Mouse (Mus musculus) gastrocnemius, postnatal 14 days (tissue): ENCODE measurements around the gene Lrrc49. TPM values are rescaled to one million over a fixed set of nuclear protein-coding genes. Genes with fewer than 3 reads are reported as not detected.

Experiments
- DNase-seq: peaks from one replicate; pipeline ENCODE4 v3.0.0; 2021; ENCODE audit warnings: mixed read lengths
- intact Hi-C: fragments of 180-260 bp; cut with DNase I; formaldehyde crosslinking; loops from one replicate; pipeline ENCODE4 v1.15.1; 2025; ENCODE audit warnings: low total_unique reads
- total RNA-seq, 2 experiments: library from RNA; stranded (reverse); gene quantifications; 2 replicates each; pipeline ENCODE4 v1.2.3; 2021

The Lrrc49 gene
- total RNA-seq, 2 experiments from 2014 or later: 3.4 to 3.5 TPM

DNA sequence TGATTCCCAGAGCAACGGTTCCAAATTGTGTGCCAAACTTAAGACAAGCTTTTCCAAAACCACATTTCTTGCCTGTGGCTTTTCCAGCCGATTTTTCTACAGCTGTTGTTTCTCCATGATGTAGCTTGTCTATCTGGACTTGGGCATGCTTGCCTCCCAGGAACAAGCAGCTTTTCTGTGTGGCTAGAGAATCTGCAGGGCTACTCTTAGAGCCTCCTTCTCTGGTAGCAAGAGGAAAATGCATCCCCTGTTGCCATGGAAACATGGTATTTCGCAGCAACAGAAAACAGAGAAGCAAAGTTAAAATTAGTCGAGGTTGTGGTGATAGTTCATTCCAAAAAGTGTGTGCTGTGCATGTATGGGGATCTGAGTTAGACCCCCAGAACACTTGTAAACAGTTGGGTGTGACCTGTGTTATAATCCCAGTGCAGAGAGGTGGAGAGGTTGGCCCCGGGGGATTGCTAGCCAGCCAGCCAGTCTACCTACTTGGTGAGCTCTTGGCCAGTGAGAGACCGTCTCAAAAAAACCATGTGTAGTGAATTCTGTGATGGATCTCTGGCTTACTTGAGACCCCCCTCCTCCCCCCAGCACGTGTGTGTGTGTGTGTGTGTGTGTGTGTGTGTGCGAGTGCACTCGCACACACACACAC lies 126.2 kb downstream of the Lrrc49 start:
- intact Hi-C loops: no loop called here
- DNase-seq: no peak

DNA sequence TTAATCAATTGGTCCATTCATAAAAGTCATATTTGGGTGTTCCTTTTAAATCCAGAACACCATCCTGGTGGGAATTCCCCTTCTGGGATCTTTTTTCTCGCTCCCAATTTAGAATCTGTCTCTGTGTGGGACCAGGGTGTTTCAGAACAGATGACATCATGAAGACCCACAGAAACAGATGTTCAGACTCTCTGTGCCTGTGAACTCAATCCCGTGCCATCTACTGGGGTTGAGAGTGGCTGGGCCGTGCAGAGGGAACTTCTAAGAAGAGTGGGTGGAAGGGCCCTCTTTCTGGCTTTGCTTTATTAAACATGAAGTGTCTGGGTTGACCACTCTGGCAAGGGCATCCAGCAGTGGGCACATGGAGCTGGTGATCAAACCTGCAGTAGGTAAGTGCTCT lies 129.5 kb downstream of the Lrrc49 start:
- DNase-seq: no peak
- intact Hi-C loops: no loop called here

DNA sequence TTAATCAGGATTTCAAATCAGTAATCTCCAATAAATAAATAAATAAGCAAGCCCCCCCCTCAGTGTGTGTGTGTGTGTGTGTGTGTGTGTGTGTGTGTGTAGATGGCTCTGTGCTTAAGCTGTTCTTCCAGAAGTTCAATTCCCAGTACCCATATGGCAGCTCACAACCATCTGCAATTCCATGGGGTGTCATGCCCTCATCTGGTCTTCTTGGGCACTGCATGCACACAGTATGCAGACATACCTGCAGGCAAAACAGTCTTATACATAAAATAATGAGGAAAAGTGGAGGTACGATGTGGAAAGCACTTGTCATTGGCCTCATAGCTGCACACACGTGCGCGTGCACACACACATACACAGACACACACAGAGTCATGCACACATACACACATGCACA lies 136.7 kb downstream of the Lrrc49 start:
- DNase-seq: no peak
- intact Hi-C loops: no loop called here

DNA sequence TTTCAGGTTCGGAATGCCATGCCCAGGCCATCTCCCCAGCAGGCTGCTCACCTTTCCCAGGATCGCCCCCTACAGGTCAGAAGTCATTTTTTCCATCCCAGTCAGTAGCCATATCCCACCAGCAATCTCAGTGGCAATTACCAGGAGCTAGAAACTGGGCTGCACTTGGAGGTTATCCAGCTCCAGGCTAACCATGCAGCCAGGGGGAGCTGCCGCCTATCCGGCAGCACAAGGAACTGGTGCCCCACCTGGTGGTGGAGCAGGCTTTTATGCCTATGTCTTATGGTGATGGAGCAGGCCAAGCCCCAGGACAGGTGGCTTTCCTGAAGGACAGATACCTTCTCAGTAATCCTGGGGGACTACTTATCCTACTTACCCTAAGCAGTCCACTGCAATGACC lies 139.8 kb downstream of the Lrrc49 start:
- peak; percentile 19 for DNase-seq
- intact Hi-C loops: no loop called here

- no peak for DNase-seq
- intact Hi-C loops: no loop called here
These were observed 141.8 kb downstream of the Lrrc49 start for GRCm38 (mm10) chr9:60546169-60546568.

DNA sequence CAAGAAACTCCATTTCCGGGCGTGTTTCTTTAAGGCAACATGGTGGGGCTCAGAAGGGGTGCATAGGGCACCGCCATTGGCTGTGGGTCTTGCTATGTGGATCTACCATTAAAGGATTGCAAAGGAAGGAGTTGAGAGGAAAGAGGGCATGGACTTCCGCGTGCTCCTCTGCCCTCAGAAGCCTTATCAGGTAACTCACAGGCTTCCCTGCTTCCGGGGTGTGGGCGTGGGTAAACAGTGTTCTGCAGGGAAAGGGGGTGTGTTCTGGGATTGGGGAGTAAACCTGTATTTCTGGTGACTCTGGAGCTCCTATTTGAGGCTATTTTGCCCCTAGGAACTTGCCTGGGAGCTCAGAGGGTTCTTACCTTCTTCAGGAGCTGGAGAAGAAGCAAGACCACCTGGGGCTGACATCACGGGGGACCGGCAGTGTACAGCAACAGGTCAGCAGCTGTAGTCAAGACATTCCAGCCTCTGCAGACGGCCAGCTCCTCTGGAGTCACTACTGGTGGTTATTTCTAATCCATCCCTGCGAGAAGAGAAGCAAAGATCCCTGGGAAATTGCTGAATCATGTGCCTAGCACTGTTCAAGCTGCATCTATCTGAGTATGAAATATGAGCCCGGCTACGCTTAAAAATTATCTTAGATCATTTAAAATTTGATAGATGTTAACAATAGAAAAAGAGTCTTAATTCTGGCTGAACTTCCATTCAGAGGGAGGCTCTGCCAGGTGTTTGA lies 142.4 kb downstream of the Lrrc49 start:
- intact Hi-C loops: no loop called here
- no peak for DNase-seq

DNA sequence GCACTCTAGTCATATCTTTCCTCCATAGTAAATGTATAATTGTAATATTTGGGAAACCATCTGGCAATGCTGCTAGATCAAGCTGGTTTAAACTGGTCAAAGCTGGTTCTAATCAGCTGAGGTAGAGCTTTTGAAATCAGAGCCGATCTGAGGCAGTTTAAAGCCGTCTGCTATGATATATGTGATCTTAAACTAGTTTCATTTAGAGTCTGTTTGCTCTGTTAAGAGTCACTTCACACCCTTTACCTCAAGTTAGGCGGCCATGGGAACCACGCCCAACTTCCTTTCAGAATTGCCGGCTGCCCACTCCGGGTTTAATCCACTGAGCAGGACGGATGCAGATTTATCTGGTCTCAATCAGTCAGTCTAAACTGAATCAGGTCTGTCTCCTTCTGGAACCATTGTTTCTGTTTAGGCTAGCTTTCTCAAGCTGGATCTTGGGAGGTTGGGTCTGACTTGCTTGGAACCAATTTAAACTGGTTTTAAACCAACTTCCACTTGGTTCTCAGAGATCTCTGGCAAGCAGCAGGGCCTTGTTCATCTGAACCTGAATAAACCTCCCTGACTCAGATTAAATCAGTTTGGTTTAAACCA lies 144.4 kb downstream of the Lrrc49 start:
- intact Hi-C loops: no loop called here
- DNase-seq: no peak

GRCm38 (mm10) chr9:60530310-60530709 lies 157.6 kb downstream of the Lrrc49 start:
- no peak for DNase-seq
- intact Hi-C loops: no loop called here

DNA sequence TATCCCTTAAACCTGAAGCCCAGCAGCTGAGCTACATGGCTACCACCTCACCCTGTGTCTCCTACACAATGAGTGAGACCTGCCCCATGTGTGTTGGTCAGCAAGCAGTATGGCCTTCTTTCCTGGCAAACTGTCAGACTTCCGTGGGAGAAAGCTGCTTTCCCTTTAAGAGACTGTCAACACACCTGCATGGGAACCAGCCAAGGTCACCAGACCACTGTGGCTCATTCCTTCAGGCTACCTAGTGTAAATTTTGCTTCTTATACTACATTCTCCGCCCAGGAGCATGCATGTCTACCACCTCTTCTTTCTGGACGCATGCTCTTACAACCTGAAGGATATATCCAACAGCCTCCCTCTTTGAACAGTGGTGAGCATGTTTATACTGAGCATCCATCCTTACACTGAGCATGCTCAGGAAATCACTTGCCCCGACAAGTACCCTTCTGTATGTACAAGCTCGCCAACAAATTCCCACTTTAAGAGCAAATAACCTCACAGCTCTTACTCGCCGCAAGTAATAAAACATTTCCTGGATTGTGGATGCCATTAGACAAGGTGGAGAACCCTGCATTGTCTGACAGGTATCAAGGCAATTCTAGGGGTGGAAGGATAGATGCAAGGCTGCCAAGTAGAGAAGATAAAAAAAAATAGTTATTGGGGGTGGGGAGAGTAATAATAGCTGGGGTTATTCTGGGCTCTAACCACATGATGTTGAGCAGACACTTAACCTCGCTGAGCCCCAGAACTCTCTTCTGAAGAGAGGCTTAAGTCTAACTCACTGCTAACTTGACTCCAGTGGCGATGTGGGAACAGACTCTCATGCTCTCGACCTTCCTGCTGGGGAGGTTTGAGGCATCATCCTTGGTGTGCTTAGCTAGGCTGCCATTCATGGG lies 158.4 kb downstream of the Lrrc49 start:
- intact Hi-C loops: loop anchor here (10.0 kb wide), 1 partner anchor 255 kb away; no protein-coding TSS in a partner anchor
- DNase-seq: no peak

DNA sequence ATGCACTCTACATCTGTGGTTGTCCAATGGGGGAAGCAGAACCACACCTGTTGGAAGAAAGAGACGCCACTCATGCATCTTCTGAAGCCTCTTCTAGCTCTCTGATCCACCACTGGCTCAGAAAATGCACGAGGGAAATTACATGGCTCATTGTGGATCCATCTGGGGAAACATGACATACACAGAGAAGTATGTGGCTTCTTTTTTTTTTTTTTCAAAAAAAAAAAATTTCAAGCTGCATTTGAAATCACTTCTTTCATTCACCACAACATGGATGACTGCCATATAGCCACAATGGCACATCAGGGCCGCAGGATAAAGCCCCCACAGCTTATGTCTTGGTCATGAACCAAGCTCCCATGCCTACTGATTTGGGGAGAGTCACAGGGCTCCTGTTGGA lies 159.7 kb downstream of the Lrrc49 start:
- intact Hi-C loops: loop anchor here (10.0 kb wide), 1 partner anchor 253 kb away; no protein-coding TSS in a partner anchor
- no peak for DNase-seq

DNA sequence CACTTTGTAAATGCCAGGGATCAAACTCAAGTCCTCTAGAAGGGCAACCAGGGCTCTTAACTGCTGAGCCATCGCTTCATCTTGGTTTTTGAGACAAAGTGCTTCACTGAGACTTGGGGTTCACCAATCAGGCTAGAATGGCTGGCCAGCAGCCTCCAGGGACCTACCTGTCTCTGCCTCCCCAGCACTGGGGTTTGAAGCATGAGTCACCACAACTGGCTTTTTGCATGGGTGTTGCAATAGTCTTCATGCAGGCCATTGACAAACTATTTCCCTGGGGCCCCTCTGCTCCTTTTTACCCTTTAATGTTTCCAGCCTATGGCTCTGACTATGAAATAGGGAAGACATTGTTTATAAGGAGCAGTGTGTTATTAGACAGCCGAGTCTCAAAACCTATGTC lies 160.1 kb downstream of the Lrrc49 start:
- intact Hi-C loops: loop anchor here (10.0 kb wide), 1 partner anchor 253 kb away; no protein-coding TSS in a partner anchor
- DNase-seq: no peak

GRCm38 (mm10) chr9:60527051-60527450 lies 160.9 kb downstream of the Lrrc49 start:
- intact Hi-C loops: loop anchor here (10.0 kb wide), 1 partner anchor 252 kb away; no protein-coding TSS in a partner anchor
- DNase-seq: no peak

GRCm38 (mm10) chr9:60526195-60526594 lies 161.8 kb downstream of the Lrrc49 start:
- intact Hi-C loops: loop anchor here (10.0 kb wide), 1 partner anchor 251 kb away; no protein-coding TSS in a partner anchor
- no peak for DNase-seq

DNA sequence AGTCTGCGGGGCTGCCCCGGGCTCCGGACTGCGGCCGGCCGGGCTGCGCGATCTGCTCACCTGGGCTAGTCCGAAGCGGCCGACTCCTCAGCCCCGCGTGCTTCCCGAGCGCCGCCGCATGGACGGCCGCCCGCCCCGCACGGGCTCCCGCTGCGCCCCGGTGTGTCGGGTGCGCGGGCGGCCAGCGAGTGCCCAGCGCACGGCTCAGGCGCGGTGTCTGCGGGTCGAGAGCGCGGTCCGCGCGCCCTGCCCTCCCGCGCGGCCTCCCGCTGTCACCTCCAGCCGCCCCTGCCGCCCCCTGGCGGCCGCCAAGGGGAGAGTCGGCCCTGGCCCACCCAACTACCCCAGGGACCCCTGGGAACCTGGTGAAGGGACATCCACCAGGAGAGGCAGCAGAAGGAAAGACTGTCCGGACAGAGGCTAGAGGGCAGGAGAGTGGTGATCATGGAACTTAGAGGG lies 166.1 kb downstream of the Lrrc49 start, which contains the start of gene Thsd4:
Thsd4 (minus strand) TSS at position 241 of the 459 bp plus-strand sequence.
- DNase-seq: peak; percentile 64
- intact Hi-C loops: loop anchor here (2.0 to 10.0 kb wide), 2 partner anchors 247 to 277 kb away; no protein-coding TSS in a partner anchor

DNA sequence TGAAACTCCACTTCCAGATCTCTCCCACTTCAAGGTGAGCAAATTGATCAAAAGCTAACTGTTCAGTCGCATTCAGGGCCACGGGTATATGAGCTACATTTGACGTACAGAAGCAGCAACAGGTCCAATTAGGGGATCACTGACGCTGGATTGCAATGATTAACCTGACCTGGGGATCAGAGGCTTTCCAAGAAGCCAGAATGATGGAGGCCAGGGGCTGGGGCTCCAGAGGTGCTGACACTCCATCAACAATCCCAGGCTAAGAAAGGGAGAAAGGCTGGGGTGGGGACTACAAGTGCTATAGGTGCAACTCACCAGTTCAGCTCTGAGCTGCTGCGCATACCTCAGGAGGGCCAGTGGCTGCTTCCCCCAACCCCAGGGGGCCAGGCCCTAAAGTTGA lies 166.8 kb downstream of the Lrrc49 start:
- no peak for DNase-seq
- intact Hi-C loops: loop anchor here (10.0 kb wide), 1 partner anchor 246 kb away; no protein-coding TSS in a partner anchor

- no peak for DNase-seq
- intact Hi-C loops: no loop called here
These were observed 168.4 kb downstream of the Lrrc49 start for GRCm38 (mm10) chr9:60519601-60520000.
